Mouse (Mus musculus) adrenal gland, postnatal 4 days (tissue): ENCODE results near the gene Zyx. TPM values are rescaled to one million over a fixed set of nuclear protein-coding genes. Genes with fewer than 3 reads are reported as not detected.

Source experiments
- DNase-seq, 2 experiments: peaks; one replicate each; pipeline ENCODE4 v3.0.0; 2021 to 2022; ENCODE audit warnings: low spot score in 2 of 2, mixed read lengths in 2 of 2
- total RNA-seq, 2 experiments: library from RNA; stranded (reverse); gene quantifications; 2 replicates each; pipeline ENCODE4 v1.2.3; 2021

The Zyx gene
- total RNA-seq, 2 experiments from 2014 or later, result 106 to 111 TPM

- peak; percentile 68 to 70 for DNase-seq
Observed at GRCm38 (mm10) chr6:42350021-42350967, 864 bp downstream of the Zyx start.

- no peak for DNase-seq
Observed at GRCm38 (mm10) chr6:42350968-42351775, 1.7 kb downstream of the Zyx start.

- DNase-seq, result no peak
Observed at GRCm38 (mm10) chr6:42351776-42352485, 2.5 kb downstream of the Zyx start.

- no peak for DNase-seq
Observed at GRCm38 (mm10) chr6:42352486-42352846, 3.0 kb downstream of the Zyx start.

GRCm38 (mm10) chr6:42353180-42353579 is 3.8 kb downstream of the Zyx start:
- DNase-seq, result no peak

GRCm38 (mm10) chr6:42354076-42355019 is 4.9 kb downstream of the Zyx start:
- DNase-seq, result no peak

GRCm38 (mm10) chr6:42355366-42355765 is 5.9 kb downstream of the Zyx start:
- DNase-seq, result no peak

- no peak for DNase-seq
Observed at GRCm38 (mm10) chr6:42355794-42356600, 6.6 kb downstream of the Zyx start.

- no peak for DNase-seq
Observed at GRCm38 (mm10) chr6:42356913-42357312, 7.5 kb downstream of the Zyx start.

GRCm38 (mm10) chr6:42357901-42358300 is 8.5 kb downstream of the Zyx start:
- no peak for DNase-seq

GRCm38 (mm10) chr6:42358901-42359300 is 9.5 kb downstream of the Zyx start:
- DNase-seq, result no peak

- DNase-seq, result no peak
Observed at GRCm38 (mm10) chr6:42359364-42360147, 10.1 kb downstream of the Zyx start.

GRCm38 (mm10) chr6:42360231-42360840 is 10.9 kb downstream of the Zyx start:
- DNase-seq, result no peak

GRCm38 (mm10) chr6:42361041-42361895 is 11.8 kb downstream of the Zyx start:
- no peak for DNase-seq

- DNase-seq, result no peak
Observed at GRCm38 (mm10) chr6:42362074-42362473, 12.6 kb downstream of the Zyx start.

GRCm38 (mm10) chr6:42362497-42362896 is 13.1 kb downstream of the Zyx start:
- DNase-seq, result no peak

GRCm38 (mm10) chr6:42362974-42363373 is 13.5 kb downstream of the Zyx start:
- no peak for DNase-seq
